Mouse (Mus musculus): ENCODE measurements around the gene Hnrnpa0. TPM values are rescaled to one million over a fixed set of nuclear protein-coding genes. Genes with fewer than 3 reads are reported as not detected.
A peak's percentile ranks its signal among the peaks of the same experiment; 100 is the strongest.

Hnrnpa0 gene
- polyA plus RNA-seq, 1 experiment from 2014 or later: 51.2 TPM

- WGBS: 37% methylated on average over 4 of the region's 4 CpGs
- no peaks in the 10 kb centered on the region for H3K27me3 ChIP-seq (ENCODE audit: control insufficient read depth, insufficient read depth, low read length)
- H3K9ac ChIP-seq (ENCODE audit: low read length): peak overlapping the region; percentile 100
- H3K4me2 ChIP-seq (ENCODE audit: low read depth, low read length, severe bottlenecking): peak overlapping the region; percentile 74
- peak overlapping the region; percentile 99 for H3K4me3 ChIP-seq (ENCODE audit: low read depth, low read length)
- peak overlapping the region; percentile 98 for H3K27ac ChIP-seq (ENCODE audit: low read depth, low read length)
- no peaks in the 10 kb centered on the region; the same call in 1 of the 2 replicates for H3K36me3 ChIP-seq (ENCODE audit: control insufficient read depth, insufficient read depth, low read length)
- DNase-seq (ENCODE audit: low spot score) (peak; percentile 38), ATAC-seq (replicated peaks; ENCODE audit: low FRiP score) (no peak)
- H3K9me3 ChIP-seq (ENCODE audit: control insufficient read depth, low read length): no peaks in the 10 kb centered on the region
- H3K4me1 ChIP-seq (replicated peaks; ENCODE audit: control insufficient read depth, insufficient read depth, low read length): peaks cover 4% of the 10 kb centered on the region; the same call in 1 of the 2 replicates
Observed at GRCm38 (mm10) chr13:58129687-58130246, 1.4 kb upstream of the Hnrnpa0 start.

GRCm38 (mm10) chr13:58128768-58129671 is 664 bp upstream of the Hnrnpa0 start:
- under 1% methylated on average over 79 of the region's 83 CpGs for WGBS
- no peaks in the 10 kb centered on the region for H3K9me3 ChIP-seq (ENCODE audit: control insufficient read depth, low read length)
- peak; percentile 97 for ATAC-seq (replicated peaks; ENCODE audit: low FRiP score)
- H3K9ac ChIP-seq (ENCODE audit: low read length): peak overlapping the region; percentile 100
- H3K4me1 ChIP-seq (replicated peaks; ENCODE audit: control insufficient read depth, insufficient read depth, low read length): peaks cover 4% of the 10 kb centered on the region; the same call in 1 of the 2 replicates
- H3K4me2 ChIP-seq (ENCODE audit: low read depth, low read length, severe bottlenecking): peak overlapping the region; percentile 74
- no peaks in the 10 kb centered on the region; the same call in 1 of the 2 replicates for H3K36me3 ChIP-seq (ENCODE audit: control insufficient read depth, insufficient read depth, low read length)
- H3K27me3 ChIP-seq (ENCODE audit: control insufficient read depth, insufficient read depth, low read length): no peaks in the 10 kb centered on the region
- peak overlapping the region; percentile 99 for H3K4me3 ChIP-seq (ENCODE audit: low read depth, low read length)
- H3K27ac ChIP-seq (ENCODE audit: low read depth, low read length): peak overlapping the region; percentile 98
- DNase-seq (ENCODE audit: low spot score): peak; percentile 98

- H3K4me1 ChIP-seq (replicated peaks; ENCODE audit: control insufficient read depth, insufficient read depth, low read length): peaks cover 4% of the 10 kb centered on the region; the same call in 1 of the 2 replicates
Observed at GRCm38 (mm10) chr13:58127766-58128361, 492 bp downstream of the Hnrnpa0 start.

DNA sequence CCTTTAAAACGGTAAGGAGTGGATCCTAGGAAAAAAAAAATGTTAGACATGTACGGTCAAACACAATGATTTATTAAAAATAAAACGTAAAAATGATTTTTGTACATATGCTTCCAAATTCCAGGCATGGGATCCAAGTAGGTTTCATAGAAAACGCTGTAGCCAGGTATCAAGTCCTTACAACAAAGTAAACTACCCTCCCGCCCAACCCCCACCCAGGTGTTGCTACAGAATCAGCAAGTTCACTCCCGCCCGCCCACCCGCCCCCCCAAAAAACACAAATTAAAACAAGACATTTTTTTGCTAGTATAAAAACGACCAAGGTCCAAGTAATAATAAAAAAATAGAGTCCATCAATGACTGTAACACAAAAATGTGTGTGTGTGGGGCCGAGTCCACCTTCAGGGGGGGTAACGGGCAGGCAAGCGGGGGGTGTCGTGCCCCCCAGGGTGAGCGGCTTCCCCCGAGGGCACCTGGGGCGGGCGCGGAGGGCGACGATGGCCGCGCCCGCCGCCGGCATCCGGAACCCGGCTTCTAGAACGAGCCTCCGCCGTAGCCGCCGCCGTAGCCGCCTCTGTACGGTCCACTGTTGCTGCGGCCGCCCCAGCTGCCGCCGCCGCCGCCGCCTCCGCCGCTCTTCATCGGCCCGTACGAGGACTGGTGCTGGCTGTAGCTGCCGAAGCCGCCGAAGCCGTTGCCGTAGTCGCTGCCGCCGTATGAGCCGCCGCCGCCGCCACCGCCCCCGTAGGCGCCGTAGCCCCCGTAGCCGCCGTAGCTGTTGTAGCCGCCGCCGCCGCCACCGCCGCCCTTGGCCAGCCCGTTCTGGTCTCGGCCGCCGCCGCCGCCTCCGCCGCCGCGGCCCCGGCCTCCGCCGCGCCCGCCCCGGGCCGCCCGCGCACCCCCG is 1.2 kb downstream of the Hnrnpa0 start:
- H3K27ac ChIP-seq (ENCODE audit: low read depth, low read length): peak overlapping the region; percentile 98
- peak overlapping the region; percentile 68 for H3K4me2 ChIP-seq (ENCODE audit: low read depth, low read length, severe bottlenecking)
- H3K4me3 ChIP-seq (ENCODE audit: low read depth, low read length): peak overlapping the region; percentile 99
- peak; percentile 73 for DNase-seq (ENCODE audit: low spot score)
- H3K9ac ChIP-seq (ENCODE audit: low read length): peak overlapping the region; percentile 100
- no peaks in the 10 kb centered on the region; the same call in 1 of the 2 replicates for H3K36me3 ChIP-seq (ENCODE audit: control insufficient read depth, insufficient read depth, low read length)
- peaks cover 4% of the 10 kb centered on the region; the same call in 1 of the 2 replicates for H3K4me1 ChIP-seq (replicated peaks; ENCODE audit: control insufficient read depth, insufficient read depth, low read length)
- WGBS: under 1% methylated on average over 74 of the region's 92 CpGs
- H3K9me3 ChIP-seq (ENCODE audit: control insufficient read depth, low read length): no peaks in the 10 kb centered on the region
- ATAC-seq (replicated peaks; ENCODE audit: low FRiP score): no peak
- no peaks in the 10 kb centered on the region for H3K27me3 ChIP-seq (ENCODE audit: control insufficient read depth, insufficient read depth, low read length)

More at GRCm38 (mm10) chr13:58127766-58128361, 492 bp downstream of the Hnrnpa0 start:
- DNase-seq (ENCODE audit: low spot score) (no peak), ATAC-seq (replicated peaks; ENCODE audit: low FRiP score) (peak; percentile 45)
- Histone ChIP-seq H3K4me2 (ENCODE audit: low read depth, low read length, severe bottlenecking) (peak overlapping the region; percentile 68), H3K4me3 (ENCODE audit: low read depth, low read length) (peak overlapping the region; percentile 99), H3K27me3 (ENCODE audit: control insufficient read depth, insufficient read depth, low read length) (no peaks in the 10 kb centered on the region), H3K36me3 (ENCODE audit: control insufficient read depth, insufficient read depth, low read length) (no peaks in the 10 kb centered on the region; the same call in 1 of the 2 replicates), H3K27ac (ENCODE audit: low read depth, low read length) (peak overlapping the region; percentile 98), H3K9me3 (ENCODE audit: control insufficient read depth, low read length) (no peaks in the 10 kb centered on the region), H3K9ac (ENCODE audit: low read length) (peak overlapping the region; percentile 100)
- under 1% methylated on average over 81 of the region's 81 CpGs for WGBS

- H3K27me3 ChIP-seq (ENCODE audit: control insufficient read depth, insufficient read depth, low read length): no peaks in the 10 kb centered on the region
- H3K9ac ChIP-seq (ENCODE audit: low read length): peak overlapping the region; percentile 41; the same call in 1 of the 2 replicates
- no peaks in the 10 kb centered on the region for H3K9me3 ChIP-seq (ENCODE audit: control insufficient read depth, low read length)
- H3K36me3 ChIP-seq (ENCODE audit: control insufficient read depth, insufficient read depth, low read length): no peaks in the 10 kb centered on the region; the same call in 1 of the 2 replicates
- ATAC-seq (replicated peaks; ENCODE audit: low FRiP score): no peak
- peak overlapping the region; percentile 68 for H3K4me2 ChIP-seq (ENCODE audit: low read depth, low read length, severe bottlenecking)
- H3K27ac ChIP-seq (ENCODE audit: low read depth, low read length): no peak overlapping the region
- WGBS: 36% methylated on average over 7 of the region's 7 CpGs
- H3K4me3 ChIP-seq (ENCODE audit: low read depth, low read length): peak overlapping the region; percentile 99
- peaks cover 4% of the 10 kb centered on the region; the same call in 1 of the 2 replicates for H3K4me1 ChIP-seq (replicated peaks; ENCODE audit: control insufficient read depth, insufficient read depth, low read length)
- DNase-seq (ENCODE audit: low spot score): peak; percentile 51
Observed at GRCm38 (mm10) chr13:58126126-58126525, 2.2 kb downstream of the Hnrnpa0 start.

DNA sequence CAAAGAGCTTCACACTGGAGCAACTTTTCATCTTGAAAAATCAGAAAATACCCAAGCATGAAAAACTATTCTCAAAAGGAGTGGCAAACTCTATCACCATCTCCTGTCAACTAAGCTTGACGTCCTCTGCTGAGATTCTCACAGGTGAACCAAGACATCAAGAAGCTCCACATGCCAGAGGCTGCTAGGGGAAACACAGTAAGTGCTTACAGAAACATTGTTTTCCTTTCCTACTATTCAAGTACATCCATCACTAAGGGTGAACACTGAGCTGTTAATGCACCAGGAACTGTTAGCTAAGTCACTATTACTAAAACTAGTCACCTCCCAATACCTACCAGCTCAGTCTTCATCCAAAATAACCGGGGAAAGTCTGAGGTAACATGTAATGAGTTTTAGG is 3.4 kb downstream of the Hnrnpa0 start:
- H3K4me1 ChIP-seq (replicated peaks; ENCODE audit: control insufficient read depth, insufficient read depth, low read length): peaks cover 4% of the 10 kb centered on the region; the same call in 1 of the 2 replicates
- H3K9ac ChIP-seq (ENCODE audit: low read length): no peak overlapping the region
- peak; percentile 31 for DNase-seq (ENCODE audit: low spot score)
- no peaks in the 10 kb centered on the region; the same call in 1 of the 2 replicates for H3K36me3 ChIP-seq (ENCODE audit: control insufficient read depth, insufficient read depth, low read length)
- H3K9me3 ChIP-seq (ENCODE audit: control insufficient read depth, low read length): no peaks in the 10 kb centered on the region
- no peaks in the 10 kb centered on the region for H3K27me3 ChIP-seq (ENCODE audit: control insufficient read depth, insufficient read depth, low read length)
- no peak for ATAC-seq (replicated peaks; ENCODE audit: low FRiP score)
- no peak overlapping the region for H3K27ac ChIP-seq (ENCODE audit: low read depth, low read length)
- H3K4me2 ChIP-seq (ENCODE audit: low read depth, low read length, severe bottlenecking): 0 out of 2 replicates have a peak overlapping the region, but pooled peaks have one; percentile 5
- H3K4me3 ChIP-seq (ENCODE audit: low read depth, low read length): no peak overlapping the region
- WGBS: 73% methylated on average over 2 of the region's 2 CpGs

GRCm38 (mm10) chr13:58124278-58124677 is 4.1 kb downstream of the Hnrnpa0 start:
- H3K4me2 ChIP-seq (ENCODE audit: low read depth, low read length, severe bottlenecking): no peak overlapping the region
- H3K9me3 ChIP-seq (ENCODE audit: control insufficient read depth, low read length): no peaks in the 10 kb centered on the region
- no peak overlapping the region for H3K4me3 ChIP-seq (ENCODE audit: low read depth, low read length)
- H3K9ac ChIP-seq (ENCODE audit: low read length): no peak overlapping the region
- ATAC-seq (replicated peaks; ENCODE audit: low FRiP score): no peak
- H3K36me3 ChIP-seq (ENCODE audit: control insufficient read depth, insufficient read depth, low read length): no peaks in the 10 kb centered on the region; the same call in 1 of the 2 replicates
- peak; percentile 20 for DNase-seq (ENCODE audit: low spot score)
- H3K27me3 ChIP-seq (ENCODE audit: control insufficient read depth, insufficient read depth, low read length): no peaks in the 10 kb centered on the region
- H3K4me1 ChIP-seq (replicated peaks; ENCODE audit: control insufficient read depth, insufficient read depth, low read length): peaks cover 2% of the 10 kb centered on the region; the same call in 1 of the 2 replicates
- H3K27ac ChIP-seq (ENCODE audit: low read depth, low read length): no peak overlapping the region
- 82% methylated on average over 3 of the region's 3 CpGs for WGBS
